ENCODE assay signal across 11 mouse cellular contexts in the genomic region with DNA sequence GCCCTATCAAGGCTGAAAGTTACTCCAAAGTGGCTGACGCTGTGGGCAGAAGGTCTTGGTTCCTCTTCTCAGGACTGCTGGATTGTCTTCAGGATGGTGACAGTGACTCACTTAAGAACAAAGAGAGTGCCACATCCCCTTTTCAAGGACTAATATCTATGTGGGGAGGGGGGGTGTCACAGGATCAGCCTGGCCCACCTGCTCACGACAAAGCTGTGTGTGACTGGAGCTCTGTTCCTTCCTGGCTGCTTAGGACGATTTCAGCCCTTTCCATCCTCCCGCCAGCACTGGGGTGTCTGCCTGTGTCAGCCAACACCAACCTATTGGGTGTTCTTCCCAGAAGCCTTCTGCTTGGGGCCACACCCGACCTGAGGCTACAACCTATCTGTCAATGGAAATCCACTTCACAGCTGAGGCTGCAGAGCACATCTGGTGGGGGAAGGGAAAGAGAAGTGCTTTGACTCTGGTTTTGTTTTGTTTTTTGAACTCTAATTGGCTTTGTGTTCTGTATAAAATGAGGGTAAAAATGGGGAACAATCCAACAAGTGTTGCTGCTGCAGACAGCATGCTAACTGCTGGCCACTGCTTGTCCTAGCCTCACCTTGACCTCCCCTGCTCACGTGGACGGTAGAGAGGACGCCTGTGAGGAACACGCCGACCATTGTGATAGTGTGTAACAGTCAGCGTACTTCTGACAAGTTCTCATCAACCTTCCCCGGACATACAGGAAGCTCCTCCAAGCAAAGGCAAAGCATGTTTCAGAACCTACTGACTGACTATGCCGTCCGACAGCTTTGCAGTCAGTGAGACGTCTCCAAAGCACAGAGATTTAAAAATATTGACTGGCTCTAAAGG. TPM values are rescaled to one million over a fixed set of nuclear protein-coding genes. Genes with fewer than 3 reads are reported as not detected.
DNase-seq lines count a peak whose midpoint lies in the region.
"Had no signal": no experiment of that assay in that cellular context is flagged by ENCODE, and none has a peak within 500 bp of the region (broad histone marks: within the 10 kb centered on the region; RNA-seq: fewer than 3 reads in every experiment).

No protein-coding gene starts in this region.

- peak; percentile 36 to 39 for DNase-seq in spleen, postnatal 10 days (ENCODE audit: low spot score in 2 of 2)
- no peak for DNase-seq in spleen, adult 12 weeks (ENCODE audit: low spot score)
- DNase-seq in R1 (ENCODE audit: low read depth, low spot score) (peak; percentile 12), liver (peak; percentile 80)
- peak; percentile 56 to 57 for DNase-seq in monocyte, adult 2 months (ENCODE audit: low read depth in 1 of 2, low spot score in 2 of 2)
- DNase-seq in embryo, embryonic 10 days (ENCODE audit: low spot score), result no peak
- DNase-seq in gastrocnemius, postnatal 4 days (ENCODE audit: low spot score in 2 of 2), result no peak
- DNase-seq in layer of hippocampus, adult 8-10 months (ENCODE audit: low spot score in 2 of 2), result no peak
- DNase-seq: adrenal gland, postnatal 14 days; cerebellum, adult 8-10 months; lung, adult 18-20 months had no signal

RNA-seq across cellular contexts. Expression of gene Lpcat1, which starts 33.1 kb away (rescaled TPM):
- 10 to 100 TPM; 17.8 to 19.0 TPM for total RNA-seq in gastrocnemius, postnatal 4 days (2021)
- 10 to 100 TPM; 33.1 to 47.9 (median 44.0) TPM for total RNA-seq in layer of hippocampus, adult 8-10 months (2022)

Comparison
In these comparisons a context has a peak if more than half of its experiments do, and no peak if none do; other contexts are left out.
1. DNase-seq: peak in spleen, postnatal 10 days (2 of 2), R1 (single experiment), liver (single experiment) and monocyte, adult 2 months (2 of 2); none in spleen, adult 12 weeks (single experiment), embryo, embryonic 10 days (single experiment), gastrocnemius, postnatal 4 days (0 of 2) and layer of hippocampus, adult 8-10 months (0 of 2).